Mouse (Mus musculus): Measurements from ENCODE around the gene Map3k6. TPM values are rescaled to one million over a fixed set of nuclear protein-coding genes. Genes with fewer than 3 reads are reported as not detected.

Map3k6 gene
- 1.2 and 1.6 TPM in 2 replicates for polyA plus RNA-seq (2012; ENCODE audit: insufficient read depth, insufficient read length, missing spikeins)

- TF ChIP-seq POLR2A (IDR thresholded peaks at IDR 0.05; ENCODE audit: borderline replicate concordance, low read depth, low read length) (no peak), CTCF (IDR thresholded peaks at IDR 0.05; ENCODE audit: low read depth, low read length) (no peak)
- Histone ChIP-seq H3K4me3 (ENCODE audit: insufficient read depth, low read length) (peak within 1 kb of the TSS; percentile 82), H3K4me1 (ENCODE audit: control insufficient read depth, insufficient read depth, low read length) (peaks cover 20% of the 10 kb centered on the region), H3K27ac (ENCODE audit: insufficient read depth, low read depth, low read length) (peak within 1 kb of the TSS; percentile 57)
Observed at GRCm38 (mm10) chr4:133240490-133240921, at the start of gene Map3k6. Gene Map3k6, plus strand, starts transcription at chr4:133240818.

GRCm38 (mm10) chr4:133194482-133194881 lies 46.1 kb upstream of the Map3k6 start:
- Histone ChIP-seq H3K27ac (ENCODE audit: insufficient read depth, low read depth, low read length) (no peak overlapping the region), H3K4me1 (ENCODE audit: control insufficient read depth, insufficient read depth, low read length) (no peaks in the 10 kb centered on the region), H3K4me3 (ENCODE audit: insufficient read depth, low read length) (no peak overlapping the region)
- no peak for TF ChIP-seq POLR2A (IDR thresholded peaks at IDR 0.05; ENCODE audit: borderline replicate concordance, low read depth, low read length)
- TF ChIP-seq CTCF (IDR thresholded peaks at IDR 0.05; ENCODE audit: low read depth, low read length), result no peak

GRCm38 (mm10) chr4:133195014-133195413 lies 45.6 kb upstream of the Map3k6 start:
- H3K4me3 ChIP-seq (ENCODE audit: insufficient read depth, low read length), result no peak overlapping the region
- no peaks in the 10 kb centered on the region for H3K4me1 ChIP-seq (ENCODE audit: control insufficient read depth, insufficient read depth, low read length)
- H3K27ac ChIP-seq (ENCODE audit: insufficient read depth, low read depth, low read length), result no peak overlapping the region
- TF ChIP-seq POLR2A (IDR thresholded peaks at IDR 0.05; ENCODE audit: borderline replicate concordance, low read depth, low read length) (no peak), CTCF (IDR thresholded peaks at IDR 0.05; ENCODE audit: low read depth, low read length) (no peak)

- Histone ChIP-seq H3K27ac (ENCODE audit: insufficient read depth, low read depth, low read length) (no peak overlapping the region), H3K4me3 (ENCODE audit: insufficient read depth, low read length) (no peak overlapping the region), H3K4me1 (ENCODE audit: control insufficient read depth, insufficient read depth, low read length) (no peaks in the 10 kb centered on the region)
- no peak for TF ChIP-seq CTCF (IDR thresholded peaks at IDR 0.05; ENCODE audit: low read depth, low read length)
Observed at GRCm38 (mm10) chr4:133196136-133196535, 44.5 kb upstream of the Map3k6 start.

GRCm38 (mm10) chr4:133196852-133197251 lies 43.8 kb upstream of the Map3k6 start:
- Histone ChIP-seq H3K4me3 (ENCODE audit: insufficient read depth, low read length) (no peak overlapping the region), H3K27ac (ENCODE audit: insufficient read depth, low read depth, low read length) (no peak overlapping the region), H3K4me1 (ENCODE audit: control insufficient read depth, insufficient read depth, low read length) (no peaks in the 10 kb centered on the region)
- TF ChIP-seq CTCF (IDR thresholded peaks at IDR 0.05; ENCODE audit: low read depth, low read length), result no peak
- no peak for TF ChIP-seq POLR2A (IDR thresholded peaks at IDR 0.05; ENCODE audit: borderline replicate concordance, low read depth, low read length)

GRCm38 (mm10) chr4:133197355-133197754 lies 43.3 kb upstream of the Map3k6 start:
- TF ChIP-seq CTCF (IDR thresholded peaks at IDR 0.05; ENCODE audit: low read depth, low read length) (no peak), POLR2A (IDR thresholded peaks at IDR 0.05; ENCODE audit: borderline replicate concordance, low read depth, low read length) (no peak)
- no peak overlapping the region for H3K4me3 ChIP-seq (ENCODE audit: insufficient read depth, low read length)
- H3K4me1 ChIP-seq (ENCODE audit: control insufficient read depth, insufficient read depth, low read length), result no peaks in the 10 kb centered on the region
- H3K27ac ChIP-seq (ENCODE audit: insufficient read depth, low read depth, low read length), result no peak overlapping the region

GRCm38 (mm10) chr4:133197801-133198286 lies 42.8 kb upstream of the Map3k6 start:
- Histone ChIP-seq H3K4me3 (ENCODE audit: insufficient read depth, low read length) (no peak overlapping the region), H3K27ac (ENCODE audit: insufficient read depth, low read depth, low read length) (no peak overlapping the region), H3K4me1 (ENCODE audit: control insufficient read depth, insufficient read depth, low read length) (no peaks in the 10 kb centered on the region)
- TF ChIP-seq CTCF (IDR thresholded peaks at IDR 0.05; ENCODE audit: low read depth, low read length), result no peak
- no peak for TF ChIP-seq POLR2A (IDR thresholded peaks at IDR 0.05; ENCODE audit: borderline replicate concordance, low read depth, low read length)

- H3K4me1 ChIP-seq (ENCODE audit: control insufficient read depth, insufficient read depth, low read length), result no peaks in the 10 kb centered on the region
- no peak overlapping the region for H3K27ac ChIP-seq (ENCODE audit: insufficient read depth, low read depth, low read length)
- H3K4me3 ChIP-seq (ENCODE audit: insufficient read depth, low read length), result no peak overlapping the region
Observed at GRCm38 (mm10) chr4:133198337-133199180, 42.1 kb upstream of the Map3k6 start.

GRCm38 (mm10) chr4:133199743-133200142 lies 40.9 kb upstream of the Map3k6 start:
- no peak overlapping the region for H3K4me3 ChIP-seq (ENCODE audit: insufficient read depth, low read length)
- TF ChIP-seq CTCF (IDR thresholded peaks at IDR 0.05; ENCODE audit: low read depth, low read length) (no peak), POLR2A (IDR thresholded peaks at IDR 0.05; ENCODE audit: borderline replicate concordance, low read depth, low read length) (no peak)
- H3K27ac ChIP-seq (ENCODE audit: insufficient read depth, low read depth, low read length), result no peak overlapping the region
- peaks cover 4% of the 10 kb centered on the region for H3K4me1 ChIP-seq (ENCODE audit: control insufficient read depth, insufficient read depth, low read length)

More at GRCm38 (mm10) chr4:133198337-133199180, 42.1 kb upstream of the Map3k6 start:
- TF ChIP-seq POLR2A (IDR thresholded peaks at IDR 0.05; ENCODE audit: borderline replicate concordance, low read depth, low read length), result no peak
- TF ChIP-seq CTCF (IDR thresholded peaks at IDR 0.05; ENCODE audit: low read depth, low read length), result no peak

- peaks cover 9% of the 10 kb centered on the region for H3K4me1 ChIP-seq (ENCODE audit: control insufficient read depth, insufficient read depth, low read length)
- H3K4me3 ChIP-seq (ENCODE audit: insufficient read depth, low read length), result no peak overlapping the region
- no peak overlapping the region for H3K27ac ChIP-seq (ENCODE audit: insufficient read depth, low read depth, low read length)
- TF ChIP-seq CTCF (IDR thresholded peaks at IDR 0.05; ENCODE audit: low read depth, low read length) (no peak), POLR2A (IDR thresholded peaks at IDR 0.05; ENCODE audit: borderline replicate concordance, low read depth, low read length) (no peak)
Observed at GRCm38 (mm10) chr4:133200343-133200742, 40.3 kb upstream of the Map3k6 start.

All from bone marrow macrophage, adult 2 months (primary cell).